Comparison of ENCODE assay signal across 8 mouse cellular contexts in genomic region chr10:75106940-75107381, GRCm38 (mm10). TPM values are rescaled to one million over a fixed set of nuclear protein-coding genes. Genes with fewer than 3 reads are reported as not detected.
DNase-seq lines count a peak whose midpoint lies in the region; ATAC-seq and TF ChIP-seq lines count a peak whose summit lies in the region.

No protein-coding gene starts in this region.

- peaks cover 25% of the 10 kb centered on the region for H3K4me1 ChIP-seq in heart, adult 2 months (ENCODE audit: control insufficient read depth, insufficient read depth, low read length)
- H3K4me1 ChIP-seq in heart, embryonic 16.5 days (ENCODE audit: control insufficient read depth, insufficient read depth, low read length), result peaks cover 35% of the 10 kb centered on the region
- peaks cover 42% of the 10 kb centered on the region for H3K4me1 ChIP-seq in midbrain, embryonic 10.5 days

- no peak for TF ChIP-seq CTCF in heart, adult 2 months (IDR thresholded peaks at IDR 0.05)

- 0 out of 2 replicates have a peak, but pooled peaks cover 2% of the 10 kb centered on the region for H3K79me2 ChIP-seq in heart, adult 2 months (replicated peaks; ENCODE audit: control insufficient read depth, insufficient read depth, low read length)

- no peaks in the 10 kb centered on the region for H3K9me3 ChIP-seq in heart, embryonic 16.5 days (replicated peaks; ENCODE audit: control insufficient read depth, low read length)
- no peaks in the 10 kb centered on the region for H3K9me3 ChIP-seq in midbrain, embryonic 10.5 days (replicated peaks)

- H3K9ac ChIP-seq in heart, adult 2 months (ENCODE audit: low read depth, low read length), result no peak overlapping the region
- H3K9ac ChIP-seq in heart, embryonic 16.5 days (ENCODE audit: low read length), result peak overlapping the region; percentile 38; the same call in 1 of the 2 replicates

- DNase-seq in heart, adult 2 months, result peak in 1 of 2 experiments; percentile 11
- no peak for DNase-seq in heart, postnatal 25 days (ENCODE audit: low spot score)
- peak; percentile 53 for DNase-seq in MN1 (ENCODE audit: low spot score)
- DNase-seq in midbrain, embryonic 10.5 days (ENCODE audit: low spot score), result no peak
- no peak for DNase-seq in left cerebral cortex, postnatal 36 days (ENCODE audit: low spot score in 2 of 2)
- no peak for DNase-seq in urinary bladder, postnatal 10 days (ENCODE audit: low spot score)
- DNase-seq in thymus, postnatal 25 days, result no peak

- TF ChIP-seq EP300 in heart, adult 2 months (IDR thresholded peaks at IDR 0.05; ENCODE audit: insufficient read depth, low read depth, low read length), result no peak

- no peak for TF ChIP-seq POLR2A in heart, adult 2 months (IDR thresholded peaks at IDR 0.05; ENCODE audit: insufficient read depth, low read depth, low read length)

- H3K27me3 ChIP-seq in heart, adult 2 months (ENCODE audit: control insufficient read depth, insufficient read depth, low read length), result no peaks in the 10 kb centered on the region
- H3K27me3 ChIP-seq in heart, embryonic 16.5 days (ENCODE audit: control insufficient read depth, insufficient read depth, low read length), result peaks cover 12% of the 10 kb centered on the region
- H3K27me3 ChIP-seq in midbrain, embryonic 10.5 days (ENCODE audit: low read depth, poor library complexity, severe bottlenecking), result no peaks in the 10 kb centered on the region

- no peaks in the 10 kb centered on the region for H3K36me3 ChIP-seq in heart, adult 2 months (ENCODE audit: control insufficient read depth, insufficient read depth, low read length)
- no peaks in the 10 kb centered on the region for H3K36me3 ChIP-seq in heart, embryonic 16.5 days (ENCODE audit: control insufficient read depth, insufficient read depth)
- no peaks in the 10 kb centered on the region for H3K36me3 ChIP-seq in midbrain, embryonic 10.5 days

- H3K4me3 ChIP-seq in heart, adult 2 months, result no peak overlapping the region
- H3K4me3 ChIP-seq in heart, embryonic 16.5 days (ENCODE audit: low read length), result no peak overlapping the region
- no peak overlapping the region for H3K4me3 ChIP-seq in midbrain, embryonic 10.5 days

- 27% methylated on average over 5 of the region's 5 CpGs for WGBS in heart, adult 2 months
- 31% methylated on average over 5 of the region's 5 CpGs for WGBS in heart, embryonic 16.5 days
- WGBS in midbrain, embryonic 10.5 days, result 22% methylated on average over 5 of the region's 5 CpGs

- intact Hi-C loops in heart, adult 2 months (cut with DNase I), result loop anchor here (5.0 kb wide), 1 partner anchor 45 kb away; no protein-coding TSS in a partner anchor
- intact Hi-C loops in heart, postnatal 25 days (cut with DNase I), result no loop called here
- intact Hi-C loops in left cerebral cortex, postnatal 36 days (cut with DNase I), result no loop called here

- no peak overlapping the region for H3K4me2 ChIP-seq in heart, embryonic 16.5 days (ENCODE audit: low read depth, low read length)

- ATAC-seq in heart, embryonic 16.5 days (replicated peaks; ENCODE audit: extremely low read depth, insufficient read depth, low FRiP score), result 0 out of 2 replicates have a peak, but pooled peaks have one; percentile 26

- H3K27ac ChIP-seq in heart, adult 2 months, result peak overlapping the region; percentile 33
- H3K27ac ChIP-seq in heart, embryonic 16.5 days (ENCODE audit: low read length), result peak overlapping the region; percentile 71
- H3K27ac ChIP-seq in midbrain, embryonic 10.5 days (replicated peaks), result peak overlapping the region; percentile 19

RNA-seq across cellular contexts. Expression of gene Bcr, which starts 46.6 kb away (rescaled TPM):
- total RNA-seq in heart, adult 2 months (2021), result 1 to 10 TPM; 9.9 to 10.0 TPM
- polyA plus RNA-seq in heart, adult 2 months (2012; rRNA removed), result 7.3 and 8.5 TPM in 2 replicates
- total RNA-seq in heart, postnatal 25 days (2021), result 1 to 10 TPM; 9.8 TPM
- polyA plus RNA-seq in heart, embryonic 16.5 days (2015; fragmentation: Nextera tagmentation; extraction: Ambion mirVana), result 9.8 and 10.6 TPM in 2 replicates
- polyA plus RNA-seq in midbrain, embryonic 10.5 days (2016; fragmentation: Nextera tagmentation; extraction: Ambion mirVana), result 5.1 and 6.9 TPM in 2 replicates
- total RNA-seq in left cerebral cortex, postnatal 36 days (2021), result 100 to 1,000 TPM in 1 of 2 experiments, 10 to 100 TPM in 1; 89.8 to 116 TPM

Comparison
In these comparisons a context has a peak if more than half of its experiments do, and no peak if none do; other contexts are left out.
1. H3K27ac ChIP-seq: peak in every context shown above with its lines; median percentile 71 in heart, embryonic 16.5 days; 33 in heart, adult 2 months; 19 in midbrain, embryonic 10.5 days.
2. RNA of gene Bcr, which starts 46.6 kb away (total RNA-seq): 89.8 to 116 TPM in left cerebral cortex, postnatal 36 days; 9.9 to 10.0 TPM in heart, adult 2 months and 9.8 TPM in heart, postnatal 25 days; every median in the first group is over 4 times any median in the second.